Mouse (Mus musculus) layer of hippocampus, adult 18-20 months (tissue): Measurements from ENCODE around the gene Dapk3. TPM values are rescaled to one million over a fixed set of nuclear protein-coding genes. Genes with fewer than 3 reads are reported as not detected.

ENCODE experiments used
- DNase-seq, 2 experiments: peaks; one replicate each; pipeline ENCODE4 v3.0.0; 2022; ENCODE audit warnings: low spot score in 2 of 2
- long read RNA-seq: library from polyadenylated mRNA; stranded (forward); transcript quantifications from one replicate; pipeline ENCODE4 v2.0.0, GENCODE M21; 2021
- total RNA-seq, 2 experiments: library from RNA; stranded (reverse); gene quantifications; 2 replicates each; pipeline ENCODE4 v1.2.3; 2021

Gene Dapk3
- 10 to 100 TPM; 71.9 to 76.4 TPM for total RNA-seq
- long read RNA-seq, transcript Dapk3-202 (9 exons, 1,730 nt), result major isoform, 53 of 99 reads
- long read RNA-seq, transcript Dapk3-201 (9 exons, 1,676 nt), result minor isoform, 5 of 99 reads
- long read RNA-seq, transcript Dapk3-209 (8 exons, 1,482 nt), result minor isoform, 5 of 99 reads
- long read RNA-seq, partial matches to known transcripts, result 7 of 99 reads
- long read RNA-seq, other reads (novel, unspliced or antisense), result 27 of 99 reads

GRCm38 (mm10) chr10:81182336-81183333 is at the start of gene Dapk3:
Dapk3 (plus strand) TSS chr10:81183005.
- peak; percentile 98 to 99 for DNase-seq

- DNase-seq, result no peak
Observed at GRCm38 (mm10) chr10:81134181-81134587, 48.6 kb upstream of the Dapk3 start.

GRCm38 (mm10) chr10:81134966-81135681 is 47.7 kb upstream of the Dapk3 start, which contains the start of gene Zbtb7a:
Zbtb7a (plus strand) TSS chr10:81135220.
- DNase-seq, result peak; percentile 59 to 64

GRCm38 (mm10) chr10:81135831-81136705 is 46.7 kb upstream of the Dapk3 start:
- peak in 1 of 2 experiments; percentile 68 for DNase-seq

GRCm38 (mm10) chr10:81136706-81137231 is 46.0 kb upstream of the Dapk3 start:
- peak in 1 of 2 experiments; percentile 72 for DNase-seq

GRCm38 (mm10) chr10:81137252-81138130 is 45.3 kb upstream of the Dapk3 start:
- peak; percentile 99 to 100 for DNase-seq

GRCm38 (mm10) chr10:81138131-81138782 is 44.5 kb upstream of the Dapk3 start:
- DNase-seq, result no peak

GRCm38 (mm10) chr10:81138821-81139528 is 43.8 kb upstream of the Dapk3 start:
- DNase-seq, result no peak

GRCm38 (mm10) chr10:81139529-81139846 is 43.3 kb upstream of the Dapk3 start:
- DNase-seq, result no peak

GRCm38 (mm10) chr10:81140005-81140404 is 42.8 kb upstream of the Dapk3 start:
- DNase-seq, result no peak

- DNase-seq, result no peak
Observed at GRCm38 (mm10) chr10:81140717-81141454, 41.9 kb upstream of the Dapk3 start.

- DNase-seq, result no peak
Observed at GRCm38 (mm10) chr10:81141455-81142210, 41.2 kb upstream of the Dapk3 start.

- no peak for DNase-seq
Observed at GRCm38 (mm10) chr10:81142551-81142981, 40.2 kb upstream of the Dapk3 start.

GRCm38 (mm10) chr10:81143157-81143633 is 39.6 kb upstream of the Dapk3 start:
- DNase-seq, result no peak

GRCm38 (mm10) chr10:81143845-81144437 is 38.9 kb upstream of the Dapk3 start:
- no peak for DNase-seq

- DNase-seq, result no peak
Observed at GRCm38 (mm10) chr10:81144667-81145066, 38.1 kb upstream of the Dapk3 start.
